Mouse (Mus musculus) cerebellum, adult 2 months (tissue): Measurements from ENCODE around the gene Dnah9.

Source experiments
- CTCF ChIP-seq: fragments of 200-500 bp; IDR thresholded peaks from 2 replicates; pipeline ENCODE4 v1.5.1; 2011; ENCODE audit warnings: low read depth, mild to moderate bottlenecking, control low read depth, low read length, moderate library complexity, borderline replicate concordance; ENCODE audit not compliant: insufficient read depth
- POLR2A ChIP-seq: fragments of 200-500 bp; IDR thresholded peaks from 2 replicates; pipeline ENCODE4 v1.6.1; 2011; ENCODE audit warnings: low read length, control low read depth, borderline replicate concordance; ENCODE audit not compliant: insufficient read depth

GRCm38 (mm10) chr11:66051294-66051693 is 117.1 kb downstream of the Dnah9 start:
- TF ChIP-seq CTCF (no peak), POLR2A (no peak)
